Mouse (Mus musculus) limb, embryonic 14.5 days (tissue): ENCODE data around the gene Adamts2. TPM values are rescaled to one million over a fixed set of nuclear protein-coding genes. Genes with fewer than 3 reads are reported as not detected.

Source experiments
- ATAC-seq: fragments of 200-750 bp; cut with Nextera tagmentation; 2 replicates; pipeline ENCODE4 v1.8.0; 2017; ENCODE audit warnings: low read depth, moderate number of reproducible peaks, moderate TSS enrichment; ENCODE audit not compliant: low FRiP score
- DNase-seq: peaks from one replicate; pipeline ENCODE4 v3.0.0-alpha.2; 2015; ENCODE audit warnings: low spot score
- H3K27ac ChIP-seq: fragments of 300-500 bp; sonication (generic); replicated peaks from 2 replicates; pipeline ENCODE4 v1.5.1; 2014; ENCODE audit warnings: low read depth, mild to moderate bottlenecking, low read length, moderate library complexity, mixed read lengths
- H3K27me3 ChIP-seq: fragments of 300-500 bp; sonication (generic); 2 replicates; pipeline ENCODE4 v1.6.1; 2014; ENCODE audit warnings: low read length, mixed read lengths; ENCODE audit not compliant: control insufficient read depth, insufficient read depth
- H3K36me3 ChIP-seq: fragments of 300-500 bp; sonication (generic); 2 replicates; pipeline ENCODE4 v1.6.1; 2014; ENCODE audit warnings: mild to moderate bottlenecking, low read length, moderate library complexity, mixed read lengths; ENCODE audit not compliant: control insufficient read depth, insufficient read depth
- H3K4me1 ChIP-seq: fragments of 300-500 bp; sonication (generic); 2 replicates; pipeline ENCODE4 v1.6.1; 2014; ENCODE audit warnings: antibody characterized with exemption, low read length, mixed read lengths; ENCODE audit not compliant: control insufficient read depth, insufficient read depth
- H3K4me2 ChIP-seq: fragments of 300-500 bp; sonication (generic); replicated peaks from 2 replicates; pipeline ENCODE4 v1.6.1; 2014; ENCODE audit warnings: low read depth, mild to moderate bottlenecking, low read length, moderate library complexity; ENCODE audit not compliant: severe bottlenecking
- H3K4me3 ChIP-seq: fragments of 300-500 bp; sonication (generic); replicated peaks from 2 replicates; pipeline ENCODE4 v1.5.1; 2014; ENCODE audit warnings: low read length
- H3K9ac ChIP-seq: fragments of 300-500 bp; sonication (generic); 2 replicates; pipeline ENCODE4 v1.6.1; 2014; ENCODE audit warnings: mild to moderate bottlenecking, low read depth, low read length, moderate library complexity; ENCODE audit not compliant: severe bottlenecking
- H3K9me3 ChIP-seq: fragments of 300-500 bp; sonication (generic); 2 replicates; pipeline ENCODE4 v1.6.1; 2016; ENCODE audit warnings: low read length; ENCODE audit not compliant: control insufficient read depth
- POLR2A ChIP-seq: fragments of 200-500 bp; IDR thresholded peaks from 2 replicates; pipeline ENCODE4 v1.8.0; 2012; ENCODE audit warnings: inconsistent platforms, mild to moderate bottlenecking, moderate library complexity, borderline replicate concordance; ENCODE audit not compliant: insufficient read depth, insufficient read length; ENCODE audit errors: extremely low read depth
- WGBS: fragments of 180-500 bp; shearing (Covaris S2); extraction: QIAGEN DNeasy Blood & Tissue Kit; methylation state at CpG from one replicate; pipeline ENCODE4 v1.1.7; 2014; 5-methylcytosine and 5-hydroxymethylcytosine counted together
- polyA plus RNA-seq, 2 experiments: library from polyadenylated mRNA; depleted of rRNA in 1 of 2; stranded (reverse) in 1 of 2; unstranded in 1 of 2; fragments of >200 nt; fragmentation: Nextera tagmentation in 1 of 2; extraction: Ambion mirVana in 1 of 2; gene quantifications; 2 replicates each; pipeline versions ENCODE4 v1.2.1 to v1.2.3; 2012 to 2014

Adamts2 gene
- polyA plus RNA-seq, 2 experiments = 19.4 to 34.9 TPM

GRCm38 (mm10) chr11:50576521-50576920 lies 25.4 kb upstream of the Adamts2 start:
- no peak for DNase-seq
- no peak for ATAC-seq
- Histone ChIP-seq H3K36me3 (no peaks in the 10 kb centered on the region), H3K4me3 (no peak overlapping the region), H3K9me3 (no peaks in the 10 kb centered on the region), H3K27ac (no peak overlapping the region), H3K9ac (no peak overlapping the region), H3K27me3 (no peaks in the 10 kb centered on the region), H3K4me1 (no peaks in the 10 kb centered on the region), H3K4me2 (no peak overlapping the region)
- 53% methylated on average over 4 of the region's 4 CpGs for WGBS
- TF ChIP-seq POLR2A = no peak

GRCm38 (mm10) chr11:50587026-50587425 lies 14.9 kb upstream of the Adamts2 start:
- ATAC-seq (no peak), DNase-seq (no peak)
- no peaks in the 10 kb centered on the region; the same call in 1 of the 2 replicates for H3K4me1 ChIP-seq
- no peak overlapping the region for H3K9ac ChIP-seq
- H3K4me3 ChIP-seq = no peak overlapping the region
- TF ChIP-seq POLR2A = no peak
- H3K27ac ChIP-seq = no peak overlapping the region
- H3K27me3 ChIP-seq = no peaks in the 10 kb centered on the region
- 53% methylated on average over 7 of the region's 7 CpGs for WGBS
- H3K36me3 ChIP-seq = no peaks in the 10 kb centered on the region
- H3K9me3 ChIP-seq = no peaks in the 10 kb centered on the region
- no peak overlapping the region for H3K4me2 ChIP-seq

- no peak overlapping the region for H3K9ac ChIP-seq
- no peaks in the 10 kb centered on the region for H3K36me3 ChIP-seq
- TF ChIP-seq POLR2A = no peak
- H3K4me1 ChIP-seq = no peaks in the 10 kb centered on the region; the same call in 1 of the 2 replicates
- ATAC-seq (no peak), DNase-seq (peak; percentile 38)
- no peaks in the 10 kb centered on the region for H3K27me3 ChIP-seq
- WGBS = 12% methylated on average over 3 of the region's 3 CpGs
- no peaks in the 10 kb centered on the region for H3K9me3 ChIP-seq
- no peak overlapping the region for H3K4me3 ChIP-seq
- no peak overlapping the region for H3K27ac ChIP-seq
- H3K4me2 ChIP-seq = no peak overlapping the region
These were observed 14.1 kb upstream of the Adamts2 start for GRCm38 (mm10) chr11:50587787-50588186.

GRCm38 (mm10) chr11:50589060-50589459 lies 12.8 kb upstream of the Adamts2 start:
- Histone ChIP-seq H3K27ac (no peak overlapping the region), H3K4me2 (no peak overlapping the region), H3K4me1 (no peaks in the 10 kb centered on the region; the same call in 1 of the 2 replicates), H3K9ac (no peak overlapping the region), H3K36me3 (no peaks in the 10 kb centered on the region), H3K4me3 (no peak overlapping the region), H3K9me3 (no peaks in the 10 kb centered on the region), H3K27me3 (no peaks in the 10 kb centered on the region)
- ATAC-seq (no peak), DNase-seq (no peak)
- no peak for TF ChIP-seq POLR2A
- 38% methylated on average over 11 of the region's 11 CpGs for WGBS

- no peak overlapping the region for H3K4me2 ChIP-seq
- no peak overlapping the region for H3K4me3 ChIP-seq
- no peaks in the 10 kb centered on the region for H3K36me3 ChIP-seq
- WGBS = 77% methylated on average over 13 of the region's 13 CpGs
- no peak for TF ChIP-seq POLR2A
- H3K27me3 ChIP-seq = no peaks in the 10 kb centered on the region
- H3K4me1 ChIP-seq = no peaks in the 10 kb centered on the region; the same call in 1 of the 2 replicates
- ATAC-seq (no peak), DNase-seq (no peak)
- H3K27ac ChIP-seq = no peak overlapping the region
- no peak overlapping the region for H3K9ac ChIP-seq
- no peaks in the 10 kb centered on the region for H3K9me3 ChIP-seq
These were observed 10.8 kb upstream of the Adamts2 start for GRCm38 (mm10) chr11:50591053-50591452.

- WGBS = 61% methylated on average over 16 of the region's 16 CpGs
- Histone ChIP-seq H3K9me3 (no peaks in the 10 kb centered on the region), H3K27ac (no peak overlapping the region), H3K27me3 (no peaks in the 10 kb centered on the region), H3K9ac (no peak overlapping the region), H3K4me1 (no peaks in the 10 kb centered on the region), H3K4me3 (no peak overlapping the region), H3K4me2 (no peak overlapping the region), H3K36me3 (no peaks in the 10 kb centered on the region)
- DNase-seq = no peak
- no peak for ATAC-seq
- TF ChIP-seq POLR2A = no peak
These were observed 8.9 kb upstream of the Adamts2 start for GRCm38 (mm10) chr11:50592892-50593553.
